Mouse (Mus musculus) 3T3-L1 (cell line): ENCODE measurements around the gene Cars2.
A peak's percentile ranks its signal among the peaks of the same experiment; 100 is the strongest.

ENCODE experiments used
- DNase-seq: peaks from one replicate; pipeline ENCODE4 v3.0.0-alpha.2; 2015; ENCODE audit warnings: low read depth, low spot score

Gene Cars2

DNA sequence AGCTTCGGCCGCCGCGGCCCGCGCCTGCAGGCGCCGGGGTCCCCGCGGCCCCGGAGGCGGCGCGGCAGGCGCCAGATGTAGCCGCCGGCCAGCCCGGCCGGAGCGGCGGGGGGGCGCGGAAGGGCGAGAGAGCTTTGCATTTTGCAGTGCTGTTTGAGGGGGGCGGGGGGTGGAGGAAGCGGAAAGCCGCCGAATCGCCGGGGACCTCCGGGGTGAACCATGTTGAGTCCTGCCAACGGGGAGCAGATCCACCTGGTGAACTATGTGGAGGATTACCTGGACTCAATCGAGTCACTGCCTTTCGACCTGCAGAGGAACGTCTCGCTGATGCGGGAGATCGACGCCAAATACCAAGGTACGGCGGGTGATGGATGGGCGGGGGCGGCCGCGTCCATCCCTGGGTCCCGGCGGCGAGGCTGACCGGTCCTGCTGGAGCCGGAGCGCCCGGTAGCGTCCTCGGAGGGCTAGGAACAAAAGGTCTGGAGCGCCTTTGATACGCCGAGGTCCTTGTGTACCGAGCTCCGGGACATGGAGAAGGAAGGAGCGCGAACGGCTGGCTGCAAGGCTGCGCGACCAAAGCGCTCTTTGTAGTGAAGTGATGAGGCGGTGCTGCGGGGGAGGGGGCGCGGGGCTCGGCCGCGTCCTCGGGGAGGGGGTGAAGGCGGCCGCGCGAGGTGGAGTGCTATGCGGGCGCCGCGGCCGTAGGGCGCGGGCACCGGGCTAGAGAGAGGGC lies 6.3 kb upstream of the Cars2 start:
- peak; percentile 42 for DNase-seq

GRCm38 (mm10) chr8:11555720-11556591 lies 5.4 kb upstream of the Cars2 start:
- peak; percentile 100 for DNase-seq

GRCm38 (mm10) chr8:11554799-11555719 lies 4.5 kb upstream of the Cars2 start, which contains the start of gene Ing1:
Gene Ing1 (plus strand): TSS chr8:11555571.
- DNase-seq, result peak; percentile 93

GRCm38 (mm10) chr8:11552390-11552789 lies 1.8 kb upstream of the Cars2 start:
- no peak for DNase-seq

DNA sequence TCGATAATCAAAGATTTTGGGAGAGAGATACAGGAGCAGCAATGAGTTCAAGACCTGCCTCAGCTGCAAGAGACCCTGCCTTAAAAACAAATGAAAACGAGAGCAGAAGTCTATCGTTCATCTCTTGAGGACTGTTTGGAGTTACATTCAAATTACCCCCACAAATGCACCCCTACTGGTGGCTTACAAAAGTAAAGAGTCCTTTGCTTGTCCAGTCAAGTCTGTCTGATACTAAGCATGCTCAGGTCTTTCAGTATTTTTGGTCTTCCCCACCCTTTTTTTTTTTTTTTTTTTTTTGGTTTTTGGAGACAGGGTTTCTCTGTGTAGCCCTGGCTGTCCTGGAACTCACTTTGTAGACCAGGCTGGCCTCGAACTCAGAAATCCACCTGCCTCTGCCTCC lies 914 bp upstream of the Cars2 start:
- DNase-seq, result peak; percentile 34

GRCm38 (mm10) chr8:11549706-11550105 lies 877 bp downstream of the Cars2 start:
- DNase-seq, result peak; percentile 86

DNA sequence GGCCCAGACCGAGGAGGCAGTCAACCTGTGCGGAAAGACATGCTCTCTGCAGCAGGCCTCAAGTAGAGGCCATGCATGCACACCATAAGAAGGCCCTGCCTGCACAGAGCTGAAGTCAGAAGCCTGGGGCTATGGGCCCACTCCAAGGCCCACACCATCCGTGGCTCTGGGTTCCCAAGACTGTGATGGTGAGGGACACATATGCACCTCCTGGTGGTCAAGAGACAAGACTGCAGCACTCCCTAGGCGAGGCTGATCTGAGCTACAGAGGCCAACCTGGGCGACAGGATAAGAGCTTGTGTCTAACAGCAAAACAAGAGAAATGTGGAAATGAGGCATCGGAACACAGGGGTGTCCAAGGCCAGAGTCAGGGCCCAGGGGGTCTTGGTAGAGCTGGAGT lies 3.5 kb downstream of the Cars2 start:
- DNase-seq, result peak; percentile 34

GRCm38 (mm10) chr8:11544386-11544785 lies 6.2 kb downstream of the Cars2 start:
- no peak for DNase-seq

GRCm38 (mm10) chr8:11542866-11543265 lies 7.7 kb downstream of the Cars2 start:
- no peak for DNase-seq

GRCm38 (mm10) chr8:11542031-11542430 lies 8.6 kb downstream of the Cars2 start:
- no peak for DNase-seq

DNA sequence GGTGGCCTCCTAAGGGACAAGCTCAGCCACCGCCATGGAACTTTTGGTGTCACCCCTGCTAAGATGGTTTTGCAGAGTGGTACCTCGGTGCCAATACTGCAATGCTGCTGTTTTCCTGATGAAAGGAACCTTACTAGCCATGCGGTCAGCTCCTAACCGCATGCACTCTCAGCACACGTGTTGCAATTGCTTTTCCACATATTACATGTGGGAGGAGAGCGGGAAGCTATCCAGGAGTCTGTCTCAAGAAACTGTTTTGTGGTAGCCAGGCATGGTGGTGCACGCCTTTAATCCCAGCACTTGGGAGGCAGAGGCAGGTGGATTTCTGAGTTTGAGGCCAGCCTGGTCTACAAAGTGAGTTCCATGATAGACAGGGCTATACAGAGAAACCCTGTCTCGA lies 10.4 kb downstream of the Cars2 start:
- no peak for DNase-seq

DNA sequence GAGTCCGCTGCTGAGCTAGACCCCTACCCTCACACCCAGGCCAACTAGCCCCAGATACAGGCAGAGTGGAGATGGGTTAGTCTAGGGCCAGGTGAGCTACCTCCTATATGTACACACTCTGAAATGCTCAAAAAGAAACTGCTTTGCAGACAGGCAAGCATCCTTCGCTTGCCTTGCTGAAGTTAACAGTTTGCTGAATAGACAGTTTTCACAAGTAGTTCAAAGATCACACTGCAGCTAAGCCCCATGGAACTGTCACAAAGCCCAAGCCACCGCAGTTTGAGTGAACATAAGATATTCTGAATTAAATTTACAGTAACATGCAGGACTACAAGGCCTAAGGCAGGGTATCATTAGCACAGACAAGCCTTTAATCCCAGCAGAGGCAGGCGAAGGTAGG lies 11.5 kb downstream of the Cars2 start:
- DNase-seq, result no peak

GRCm38 (mm10) chr8:11534494-11534893 lies 16.1 kb downstream of the Cars2 start:
- no peak for DNase-seq

DNA sequence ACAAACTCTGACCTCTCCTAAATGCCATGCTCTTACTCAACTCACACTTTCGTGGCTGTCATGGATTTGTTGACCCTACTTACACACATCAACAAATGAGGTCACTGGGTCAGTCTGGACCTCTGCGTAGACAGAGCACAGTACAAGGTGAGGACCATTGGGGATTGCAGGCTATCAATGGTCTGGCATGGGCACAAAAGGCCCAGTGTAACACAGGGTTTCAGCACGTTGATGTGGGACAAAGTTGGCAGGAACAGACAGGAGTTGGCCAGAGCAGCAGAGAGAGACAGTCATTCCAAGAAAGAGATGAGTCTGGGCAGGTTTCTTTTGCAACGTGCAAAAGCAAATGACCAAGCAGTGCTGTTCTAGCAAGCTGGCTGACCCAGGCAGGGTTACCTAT lies 19.7 kb downstream of the Cars2 start:
- DNase-seq, result no peak

DNA sequence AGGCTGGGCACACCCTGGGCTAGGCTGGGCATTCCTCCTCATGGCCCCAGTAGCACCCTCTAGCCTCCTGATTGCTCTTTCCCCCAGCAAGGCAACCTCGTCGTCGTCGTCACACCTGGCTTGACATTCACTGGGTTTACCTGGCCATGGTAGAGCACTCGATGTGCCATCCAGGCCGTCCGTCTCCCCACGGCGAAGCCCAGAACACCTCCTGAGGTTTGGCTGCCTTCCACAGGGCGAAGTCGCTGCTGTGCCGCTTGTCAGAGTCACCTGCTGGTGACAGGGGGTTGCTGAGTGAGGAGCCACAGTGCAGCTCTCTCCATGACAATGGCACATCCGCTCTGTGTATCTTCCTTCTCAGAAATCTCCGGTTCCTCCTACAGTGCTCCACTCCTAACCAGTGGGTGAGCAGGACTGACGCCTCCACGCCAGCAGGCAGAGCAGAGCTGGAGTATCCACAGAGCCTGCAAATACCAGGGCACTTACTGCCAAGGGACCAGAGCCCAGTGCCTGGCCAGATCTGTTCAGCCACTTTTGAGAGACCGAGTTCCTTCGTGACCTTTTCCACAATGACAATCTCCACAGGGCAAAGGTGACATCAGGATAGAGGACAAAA lies 20.3 kb downstream of the Cars2 start:
- DNase-seq, result no peak

- DNase-seq, result no peak
These were observed 27.3 kb downstream of the Cars2 start for GRCm38 (mm10) chr8:11523331-11523730.

- DNase-seq, result no peak
These were observed 31.9 kb downstream of the Cars2 start for GRCm38 (mm10) chr8:11518676-11519075.

DNA sequence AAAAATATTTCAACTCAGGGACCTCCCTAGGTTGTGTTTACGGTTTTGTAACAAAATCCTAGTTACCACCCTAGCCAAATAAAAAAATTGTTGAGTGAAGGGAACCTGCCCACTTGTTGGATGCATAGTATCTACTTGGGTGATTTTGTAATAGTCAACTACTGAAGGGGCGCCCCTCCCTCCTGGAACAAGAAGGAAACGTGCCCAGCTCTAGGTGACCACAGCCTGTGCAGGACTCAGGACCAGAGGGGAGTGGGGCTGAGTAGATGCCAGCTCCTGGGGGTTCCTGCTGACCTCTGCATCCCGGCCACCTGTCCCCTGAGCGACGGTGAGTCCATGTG lies 32.6 kb downstream of the Cars2 start:
- DNase-seq, result no peak

DNA sequence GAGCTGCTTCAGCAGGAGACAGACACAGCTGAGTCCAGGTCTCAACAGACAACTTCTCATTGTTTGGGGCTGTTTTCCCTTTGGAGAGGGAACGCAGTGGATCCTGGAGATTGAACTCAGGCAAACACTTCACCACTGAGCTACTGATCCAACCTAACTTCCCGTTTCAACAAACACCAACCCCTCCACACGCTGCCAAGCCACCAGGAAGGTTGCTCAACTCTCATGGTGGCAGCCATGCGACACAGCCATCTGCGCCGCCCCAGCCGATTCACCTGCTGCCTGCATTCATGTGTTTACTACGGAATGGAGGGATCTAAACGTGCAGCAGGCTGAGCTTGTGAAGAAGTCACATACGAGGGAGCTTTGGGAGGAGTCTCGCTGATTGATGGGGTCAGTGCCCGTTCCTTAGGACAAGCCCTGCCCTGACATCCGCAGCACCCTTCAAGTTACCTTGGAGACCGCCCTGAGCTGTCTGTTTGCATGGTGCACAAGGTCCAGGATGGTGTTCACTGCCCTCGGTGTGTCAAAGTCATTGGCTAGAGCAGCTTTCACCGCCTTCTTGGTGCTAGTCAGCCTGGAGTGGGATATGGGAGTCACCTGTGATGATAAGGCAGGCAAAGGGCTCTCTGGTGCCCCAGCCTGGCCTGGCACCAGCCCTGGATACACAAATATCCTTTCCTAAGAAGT lies 33.1 kb downstream of the Cars2 start:
- DNase-seq, result no peak

GRCm38 (mm10) chr8:11516292-11516691 lies 34.3 kb downstream of the Cars2 start:
- DNase-seq, result no peak

GRCm38 (mm10) chr8:11513247-11513646 lies 37.3 kb downstream of the Cars2 start:
- DNase-seq, result no peak
